In genomic region chr9:101077486-101077885, GRCm38 (mm10) we compare ENCODE assay signal across 10 mouse cellular contexts. TPM values are rescaled to one million over a fixed set of nuclear protein-coding genes. Genes with fewer than 3 reads are reported as not detected.
A peak's percentile ranks its signal among the peaks of the same experiment; 100 is the strongest.
DNase-seq lines count a peak whose midpoint lies in the region; ATAC-seq and TF ChIP-seq lines count a peak whose summit lies in the region.
"Had no signal": no experiment of that assay in that cellular context is flagged by ENCODE, and none has a peak within 500 bp of the region (broad histone marks: within the 10 kb centered on the region; RNA-seq: fewer than 3 reads in every experiment).

No protein-coding gene starts in this region.

- TF ChIP-seq CTCF in gastrocnemius, adult 2 months (IDR thresholded peaks at IDR 0.05): no peak

- peak overlapping the region; percentile 99 for H3K9ac ChIP-seq in forebrain, embryonic 14.5 days (ENCODE audit: low read length)
- H3K9ac ChIP-seq in liver, embryonic 13.5 days: peak overlapping the region; percentile 96

- H3K9me3 ChIP-seq in forebrain, embryonic 14.5 days (replicated peaks; ENCODE audit: control insufficient read depth, low read length): no peaks in the 10 kb centered on the region
- no peaks in the 10 kb centered on the region for H3K9me3 ChIP-seq in liver, embryonic 13.5 days (replicated peaks)

- peak overlapping the region; percentile 100 for H3K27ac ChIP-seq in gastrocnemius, adult 2 months
- H3K27ac ChIP-seq in forebrain, embryonic 14.5 days (ENCODE audit: low read depth, low read length): no peak overlapping the region
- peak overlapping the region; percentile 99; the same call in 1 of the 2 replicates for H3K27ac ChIP-seq in liver, embryonic 13.5 days

- H3K27me3 ChIP-seq in forebrain, embryonic 14.5 days (replicated peaks; ENCODE audit: control insufficient read depth, insufficient read depth, low read length): no peaks in the 10 kb centered on the region
- no peaks in the 10 kb centered on the region for H3K27me3 ChIP-seq in liver, embryonic 13.5 days

- H3K36me3 ChIP-seq in forebrain, embryonic 14.5 days (ENCODE audit: control insufficient read depth, insufficient read depth, low read length): no peaks in the 10 kb centered on the region
- H3K36me3 ChIP-seq in liver, embryonic 13.5 days: peaks cover 7% of the 10 kb centered on the region

- peaks cover 28% of the 10 kb centered on the region for H3K4me1 ChIP-seq in forebrain, embryonic 14.5 days (ENCODE audit: control insufficient read depth, insufficient read depth, low read length)
- H3K4me1 ChIP-seq in liver, embryonic 13.5 days (replicated peaks): peaks cover 53% of the 10 kb centered on the region

- intact Hi-C loops in gastrocnemius, adult 2 months (cut with DNase I): no loop called here

- no peak for ATAC-seq in forebrain, embryonic 14.5 days
- no peak for ATAC-seq in liver, embryonic 13.5 days (ENCODE audit: low read depth)

- no peak for DNase-seq in gastrocnemius, adult 2 months
- no peak for DNase-seq in gastrocnemius, postnatal 10 days
- DNase-seq in 3T3-L1 (ENCODE audit: low read depth, low spot score): peak; percentile 22
- DNase-seq in forebrain, embryonic 14.5 days (ENCODE audit: low spot score): no peak
- no peak for DNase-seq in liver, embryonic 13.5 days
- DNase-seq in spleen, postnatal 10 days (ENCODE audit: low spot score in 2 of 2): no peak
- DNase-seq in spleen, postnatal 36 days (ENCODE audit: low spot score in 2 of 2): no peak
- DNase-seq in layer of hippocampus, adult 11-12 months (ENCODE audit: low spot score): no peak
- DNase-seq: cerebellum, adult 11 months; thymus, postnatal 4 days had no signal

- peak overlapping the region; percentile 93 for H3K4me3 ChIP-seq in gastrocnemius, adult 2 months
- H3K4me3 ChIP-seq in forebrain, embryonic 14.5 days (ENCODE audit: low read depth, low read length): peak overlapping the region; percentile 99
- peak overlapping the region; percentile 90 for H3K4me3 ChIP-seq in liver, embryonic 13.5 days (replicated peaks)

- H3K4me2 ChIP-seq in forebrain, embryonic 14.5 days (ENCODE audit: low read length): peak overlapping the region; percentile 89
- peak overlapping the region; percentile 94 for H3K4me2 ChIP-seq in liver, embryonic 13.5 days

RNA-seq across cellular contexts. Expression of gene Msl2, which starts 3.6 kb away (rescaled TPM):
- 10 to 100 TPM; 28.4 to 29.3 TPM for total RNA-seq in gastrocnemius, adult 2 months (2021)
- 10 to 100 TPM; 25.3 to 28.5 TPM for total RNA-seq in gastrocnemius, postnatal 10 days (2021)
- polyA plus RNA-seq in forebrain, embryonic 14.5 days (2014; fragmentation: Nextera tagmentation; extraction: Ambion mirVana): 6.1 and 8.4 TPM in 2 replicates
- 2.6 and 2.9 TPM in 2 replicates for polyA plus RNA-seq in liver, embryonic 13.5 days (2015; fragmentation: Nextera tagmentation; extraction: Ambion mirVana)

RNA-seq across cellular contexts. Expression of gene Pccb, which starts 42.8 kb away (rescaled TPM):
- 10 to 100 TPM; 56.5 to 70.8 TPM for total RNA-seq in gastrocnemius, adult 2 months (2021)
- 10 to 100 TPM; 45.3 to 55.6 TPM for total RNA-seq in gastrocnemius, postnatal 10 days (2021)
- polyA plus RNA-seq in forebrain, embryonic 14.5 days (2014; fragmentation: Nextera tagmentation; extraction: Ambion mirVana): 20.4 and 23.7 TPM in 2 replicates
- 7.6 and 8.4 TPM in 2 replicates for polyA plus RNA-seq in liver, embryonic 13.5 days (2015; fragmentation: Nextera tagmentation; extraction: Ambion mirVana)
